Mouse (Mus musculus): ENCODE results near the gene Manbal.

DNA sequence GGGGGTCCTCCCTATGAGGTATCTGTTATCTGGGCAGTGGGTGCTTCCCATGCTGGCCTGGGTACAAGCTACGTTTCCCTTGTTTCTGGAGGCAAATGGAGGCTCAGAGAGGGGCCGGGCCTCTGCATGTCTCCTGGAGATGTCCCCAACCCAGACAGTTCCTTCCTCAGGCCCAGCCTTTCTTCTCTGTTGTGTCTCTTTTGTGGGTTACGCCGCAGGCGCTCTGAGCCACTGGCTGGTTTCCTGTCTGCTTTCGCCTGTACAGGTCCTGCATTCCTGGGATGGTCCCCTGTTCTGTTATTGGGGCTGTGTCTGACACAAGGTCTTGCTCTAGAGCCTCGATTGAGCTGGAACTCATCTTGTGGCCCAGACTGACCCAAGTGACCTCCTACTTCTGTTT is 62.3 kb downstream of the Manbal start:
- no peak for TF ChIP-seq USF1 (IDR thresholded peaks at IDR 0.05; ENCODE audit: low read depth, low read length)
- TF ChIP-seq CTCF (IDR thresholded peaks at IDR 0.05 in 2 of 3, conservative IDR thresholded peaks at IDR 0.05 in 1 of 3; ENCODE audit: control insufficient read depth in 1 of 3, insufficient read depth in 1 of 3, low read depth in 2 of 3, low read length in 3 of 3, poor library complexity in 1 of 3, severe bottlenecking in 1 of 3), result no peak
- TF ChIP-seq UBTF (IDR thresholded peaks at IDR 0.05; ENCODE audit: borderline replicate concordance, insufficient read depth, low read depth, low read length), result no peak
- no peak for TF ChIP-seq MAZ (IDR thresholded peaks at IDR 0.05; ENCODE audit: low read depth, low read length)
- no peak for TF ChIP-seq ZNF384 (IDR thresholded peaks at IDR 0.05; ENCODE audit: low read depth, low read length)
- no peak for TF ChIP-seq ELF1 (IDR thresholded peaks at IDR 0.05; ENCODE audit: low read depth, low read length)
- TF ChIP-seq E2F4 (IDR thresholded peaks at IDR 0.05; ENCODE audit: borderline replicate concordance, low read depth, low read length), result no peak

Measured in MEL (cell line).